8 mouse cellular contexts compared by ENCODE assay signal in genomic region chr8:70447639-70448420, GRCm38 (mm10). TPM values are rescaled to one million over a fixed set of nuclear protein-coding genes. Genes with fewer than 3 reads are reported as not detected.
A peak's percentile ranks its signal among the peaks of the same experiment; 100 is the strongest.
DNase-seq lines count a peak whose midpoint lies in the region; ATAC-seq and TF ChIP-seq lines count a peak whose summit lies in the region.

No protein-coding gene starts in this region.

- WGBS in kidney, embryonic 15.5 days: 63% methylated on average over 19 of the region's 19 CpGs
- 51% methylated on average over 19 of the region's 19 CpGs for WGBS in heart, embryonic 15.5 days

- H3K27ac ChIP-seq in kidney, embryonic 15.5 days: 0 out of 2 replicates have a peak overlapping the region, but pooled peaks have one; percentile 22
- H3K27ac ChIP-seq in ES-Bruce4 (ENCODE audit: insufficient read depth, low read length): no peak overlapping the region
- H3K27ac ChIP-seq in heart, embryonic 15.5 days: peak overlapping the region; percentile 29; the same call in 1 of the 2 replicates

- H3K36me3 ChIP-seq in kidney, embryonic 15.5 days: peaks cover 32% of the 10 kb centered on the region
- H3K36me3 ChIP-seq in ES-Bruce4 (ENCODE audit: control insufficient read depth, insufficient read depth, low read length, poor library complexity, severe bottlenecking): no peaks in the 10 kb centered on the region
- 0 out of 2 replicates have a peak, but pooled peaks cover 8% of the 10 kb centered on the region for H3K36me3 ChIP-seq in heart, embryonic 15.5 days

- peaks cover 3% of the 10 kb centered on the region; the same call in 1 of the 2 replicates for H3K27me3 ChIP-seq in kidney, embryonic 15.5 days
- H3K27me3 ChIP-seq in ES-Bruce4 (ENCODE audit: control insufficient read depth, insufficient read depth, low read length, poor library complexity, severe bottlenecking): no peaks in the 10 kb centered on the region
- no peaks in the 10 kb centered on the region; the same call in 1 of the 2 replicates for H3K27me3 ChIP-seq in heart, embryonic 15.5 days

- no peak for TF ChIP-seq POLR2A in ES-Bruce4 (IDR thresholded peaks at IDR 0.05; ENCODE audit: insufficient read depth, low read length)

- no peak for ATAC-seq in kidney, embryonic 15.5 days (replicated peaks; ENCODE audit: low FRiP score)
- peak; percentile 31; the same call in 1 of the 2 replicates for ATAC-seq in heart, embryonic 15.5 days (replicated peaks; ENCODE audit: insufficient number of reproducible peaks, insufficient read depth, low FRiP score, low read depth)
- no peak for ATAC-seq in monocyte, adult 5-6 weeks (replicated peaks; ENCODE audit: insufficient number of reproducible peaks, low FRiP score, low TSS enrichment, poor library complexity, severe bottlenecking)

- no peaks in the 10 kb centered on the region for H3K9me3 ChIP-seq in kidney, embryonic 15.5 days (replicated peaks)
- H3K9me3 ChIP-seq in ES-Bruce4 (replicated peaks; ENCODE audit: control insufficient read depth, insufficient read depth, low read length, poor library complexity, severe bottlenecking): no peaks in the 10 kb centered on the region
- no peaks in the 10 kb centered on the region for H3K9me3 ChIP-seq in heart, embryonic 15.5 days (replicated peaks)

- no peak for TF ChIP-seq EP300 in ES-Bruce4 (IDR thresholded peaks at IDR 0.05; ENCODE audit: insufficient read depth, low read depth, low read length)

- H3K9ac ChIP-seq in kidney, embryonic 15.5 days: no peak overlapping the region
- H3K9ac ChIP-seq in ES-Bruce4 (ENCODE audit: low read depth, poor library complexity, severe bottlenecking): no peak overlapping the region
- no peak overlapping the region for H3K9ac ChIP-seq in heart, embryonic 15.5 days

- no peak overlapping the region for H3K4me2 ChIP-seq in kidney, embryonic 15.5 days
- H3K4me2 ChIP-seq in heart, embryonic 15.5 days: no peak overlapping the region

- peak; percentile 5 for TF ChIP-seq CTCF in ES-Bruce4 (IDR thresholded peaks at IDR 0.05; ENCODE audit: low read depth, low read length)

- no peak for DNase-seq in kidney, adult 11 months
- peak; percentile 45 to 69 for DNase-seq in adrenal gland, postnatal 36 days
- DNase-seq in ovary, postnatal 36 days (ENCODE audit: low spot score): peak; percentile 35
- DNase-seq in retina, postnatal 1 day: no peak

- peaks cover 8% of the 10 kb centered on the region; the same call in 1 of the 2 replicates for H3K4me1 ChIP-seq in kidney, embryonic 15.5 days
- H3K4me1 ChIP-seq in ES-Bruce4 (ENCODE audit: control insufficient read depth, insufficient read depth, low read length): no peaks in the 10 kb centered on the region
- H3K4me1 ChIP-seq in heart, embryonic 15.5 days (replicated peaks): peaks cover 25% of the 10 kb centered on the region

- no peak overlapping the region for H3K4me3 ChIP-seq in kidney, embryonic 15.5 days (replicated peaks)
- H3K4me3 ChIP-seq in ES-Bruce4 (ENCODE audit: low read depth, low read length): no peak overlapping the region
- H3K4me3 ChIP-seq in heart, embryonic 15.5 days: no peak overlapping the region

RNA-seq across cellular contexts. Expression of gene Crtc1, which starts 8.5 kb away (rescaled TPM):
- polyA plus RNA-seq in kidney, embryonic 15.5 days (2015; fragmentation: Nextera tagmentation; extraction: Ambion mirVana): 17.9 and 21.0 TPM in 2 replicates
- 7.7 and 9.6 TPM in 2 replicates for polyA plus RNA-seq in ES-Bruce4 (2011; ENCODE audit: insufficient read depth, insufficient read length, low read depth, missing spikeins)
- 10 to 100 TPM; 21.8 to 25.7 TPM for total RNA-seq in adrenal gland, postnatal 36 days (2021)
- 8.7 and 14.2 TPM in 2 replicates for polyA plus RNA-seq in heart, embryonic 15.5 days (2015; fragmentation: Nextera tagmentation; extraction: Ambion mirVana)
- 1.8 to 7.0 TPM (median 6.5 TPM) in 3 replicates for total RNA-seq in monocyte, adult 5-6 weeks (2017)

RNA-seq across cellular contexts. Expression of gene Klhl26, which starts 28.9 kb away (rescaled TPM):
- polyA plus RNA-seq in kidney, embryonic 15.5 days (2015; fragmentation: Nextera tagmentation; extraction: Ambion mirVana): 20.0 and 23.5 TPM in 2 replicates
- 27.4 and 33.7 TPM in 2 replicates for polyA plus RNA-seq in ES-Bruce4 (2011; ENCODE audit: insufficient read depth, insufficient read length, low read depth, missing spikeins)
- 10 to 100 TPM; 23.6 to 24.4 TPM for total RNA-seq in adrenal gland, postnatal 36 days (2021)
- polyA plus RNA-seq in heart, embryonic 15.5 days (2015; fragmentation: Nextera tagmentation; extraction: Ambion mirVana): 8.7 and 12.7 TPM in 2 replicates
- total RNA-seq in monocyte, adult 5-6 weeks (2017): 3.3 to 8.3 TPM (median 3.4 TPM) in 3 replicates

RNA-seq across cellular contexts. Expression of gene Tmem59l, which starts 39.3 kb away (rescaled TPM):
- 5.9 and 6.0 TPM in 2 replicates for polyA plus RNA-seq in kidney, embryonic 15.5 days (2015; fragmentation: Nextera tagmentation; extraction: Ambion mirVana)
- polyA plus RNA-seq in ES-Bruce4 (2011; ENCODE audit: insufficient read depth, insufficient read length, low read depth, missing spikeins): 3.3 and 4.2 TPM in 2 replicates
- 10 to 100 TPM in 1 of 2 experiments, 1 to 10 TPM in 1; 9.5 to 11.3 TPM for total RNA-seq in adrenal gland, postnatal 36 days (2021)
- 0.24 and 0.96 TPM in 2 replicates for polyA plus RNA-seq in heart, embryonic 15.5 days (2015; fragmentation: Nextera tagmentation; extraction: Ambion mirVana)
- total RNA-seq in monocyte, adult 5-6 weeks (2017): not detected in 3 replicates

RNA-seq across cellular contexts. Expression of gene Crlf1, which starts 45.1 kb away (rescaled TPM):
- 21.1 and 24.1 TPM in 2 replicates for polyA plus RNA-seq in kidney, embryonic 15.5 days (2015; fragmentation: Nextera tagmentation; extraction: Ambion mirVana)
- 6.1 and 7.5 TPM in 2 replicates for polyA plus RNA-seq in ES-Bruce4 (2011; ENCODE audit: insufficient read depth, insufficient read length, low read depth, missing spikeins)
- total RNA-seq in adrenal gland, postnatal 36 days (2021): under 1 TPM; 0.23 to 0.95 TPM
- 3.8 and 11.1 TPM in 2 replicates for polyA plus RNA-seq in heart, embryonic 15.5 days (2015; fragmentation: Nextera tagmentation; extraction: Ambion mirVana)
- not detected in 3 replicates for total RNA-seq in monocyte, adult 5-6 weeks (2017)

RNA-seq across cellular contexts. Expression of gene Rex1bd, which starts 58.7 kb away (rescaled TPM):
- polyA plus RNA-seq in kidney, embryonic 15.5 days (2015; fragmentation: Nextera tagmentation; extraction: Ambion mirVana): 128 and 133 TPM in 2 replicates
- 40.0 and 43.7 TPM in 2 replicates for polyA plus RNA-seq in ES-Bruce4 (2011; ENCODE audit: insufficient read depth, insufficient read length, low read depth, missing spikeins)
- total RNA-seq in adrenal gland, postnatal 36 days (2021): 100 to 1,000 TPM; 144 to 154 TPM
- 116 and 117 TPM in 2 replicates for polyA plus RNA-seq in heart, embryonic 15.5 days (2015; fragmentation: Nextera tagmentation; extraction: Ambion mirVana)
- 16.6 to 32.7 TPM (median 26.1 TPM) in 3 replicates for total RNA-seq in monocyte, adult 5-6 weeks (2017)

Comparison
In these comparisons a context has a peak if more than half of its experiments do, and no peak if none do; other contexts are left out.
1. DNase-seq: peak in adrenal gland, postnatal 36 days (2 of 2) and ovary, postnatal 36 days (single experiment); none in kidney, adult 11 months (single experiment) and retina, postnatal 1 day (single experiment).